Comparison of ENCODE assay signal across 19 mouse cellular contexts in the genomic region with DNA sequence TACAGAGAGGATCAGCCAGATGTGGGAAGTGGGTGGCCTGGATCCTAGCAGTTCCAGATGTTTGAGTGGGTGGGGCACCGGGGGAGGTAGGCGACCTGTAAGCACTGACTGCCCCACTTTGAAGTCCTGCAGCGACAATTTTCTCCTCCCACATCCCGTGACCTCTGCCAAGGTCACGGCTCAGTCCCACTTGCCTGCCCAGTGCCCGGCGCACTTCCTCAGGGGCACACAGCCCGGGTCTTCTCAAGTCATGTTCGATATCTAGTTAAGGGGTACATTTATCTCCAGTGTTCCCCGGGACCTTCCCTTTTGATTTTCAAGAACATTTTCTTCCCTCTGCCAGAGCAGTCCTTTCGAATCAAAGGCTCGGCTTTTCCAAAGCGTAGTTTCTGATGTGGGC. TPM values are rescaled to one million over a fixed set of nuclear protein-coding genes. Genes with fewer than 3 reads are reported as not detected.
DNase-seq lines count a peak whose midpoint lies in the region; ATAC-seq lines count a peak whose summit lies in the region.
"Had no signal": no experiment of that assay in that cellular context is flagged by ENCODE, and none has a peak within 500 bp of the region (broad histone marks: within the 10 kb centered on the region; RNA-seq: fewer than 3 reads in every experiment).

No protein-coding gene starts in this region.

- H3K27me3 ChIP-seq in heart, embryonic 14.5 days (ENCODE audit: control insufficient read depth, insufficient read depth, low read length), result no peaks in the 10 kb centered on the region
- H3K27me3 ChIP-seq: forebrain, embryonic 13.5 days; hindbrain, embryonic 13.5 days; intestine, embryonic 15.5 days; limb, embryonic 13.5 days had no signal

- H3K4me3 ChIP-seq in heart, embryonic 14.5 days (ENCODE audit: control insufficient read depth in 1 of 2, insufficient read depth in 1 of 2, low read depth in 1 of 2, low read length in 2 of 2), result peak overlapping the region; percentile 10 to 13; a peak in 1 of 4 replicates
- H3K4me3 ChIP-seq: forebrain, embryonic 13.5 days; hindbrain, embryonic 13.5 days; intestine, embryonic 15.5 days; limb, embryonic 13.5 days had no signal

- no peak for DNase-seq in heart, adult 18-20 months
- DNase-seq in ovary, adult 18-20 months (ENCODE audit: low spot score), result peak; percentile 54
- DNase-seq in ovary, postnatal 14 days (ENCODE audit: low spot score), result no peak
- peak; percentile 72 to 75 for DNase-seq in adrenal gland, postnatal 36 days
- no peak for DNase-seq in right cerebral cortex, postnatal 10 days (ENCODE audit: low spot score in 2 of 2)
- no peak for DNase-seq in layer of hippocampus, adult 11-12 months (ENCODE audit: low spot score)
- DNase-seq: cerebellum, adult 8-10 months; gastrocnemius, postnatal 25 days; layer of hippocampus, adult 9-11 months; right cerebral cortex, postnatal 25 days had no signal

- H3K36me3 ChIP-seq in heart, embryonic 14.5 days (ENCODE audit: control insufficient read depth, insufficient read depth, low read length), result no peaks in the 10 kb centered on the region
- H3K36me3 ChIP-seq: hindbrain, embryonic 13.5 days; intestine, embryonic 15.5 days; limb, embryonic 13.5 days had no signal

- H3K4me2 ChIP-seq in heart, embryonic 14.5 days (ENCODE audit: low read length), result peak overlapping the region; percentile 34
- H3K4me2 ChIP-seq: forebrain, embryonic 13.5 days; hindbrain, embryonic 13.5 days; intestine, embryonic 15.5 days; limb, embryonic 13.5 days had no signal

- 53% methylated on average over 13 of the region's 13 CpGs for WGBS in heart, embryonic 14.5 days

- peak overlapping the region; percentile 47 to 58; a peak in 3 of 4 replicates for H3K27ac ChIP-seq in heart, embryonic 14.5 days (replicated peaks in 1 of 2; ENCODE audit: control insufficient read depth in 1 of 2, insufficient read depth in 1 of 2, low read depth in 2 of 2, low read length in 2 of 2)
- H3K27ac ChIP-seq: forebrain, embryonic 13.5 days; hindbrain, embryonic 13.5 days; intestine, embryonic 15.5 days; limb, embryonic 13.5 days; liver, embryonic 14.5 days had no signal

- H3K9ac ChIP-seq in heart, embryonic 14.5 days (ENCODE audit: low read length), result peak overlapping the region; percentile 67
- H3K9ac ChIP-seq: forebrain, embryonic 13.5 days; hindbrain, embryonic 13.5 days; intestine, embryonic 15.5 days; limb, embryonic 13.5 days; liver, embryonic 14.5 days had no signal

- ATAC-seq in heart, embryonic 14.5 days (ENCODE audit: insufficient number of reproducible peaks, insufficient read depth, low FRiP score, low read depth), result no peak
- ATAC-seq: forebrain, embryonic 13.5 days; intestine, embryonic 15.5 days; midbrain, embryonic 16.5 days had no signal

- no peaks in the 10 kb centered on the region for H3K9me3 ChIP-seq in heart, embryonic 14.5 days (ENCODE audit: control insufficient read depth, low read length)
- H3K9me3 ChIP-seq: forebrain, embryonic 13.5 days; hindbrain, embryonic 13.5 days; intestine, embryonic 15.5 days; limb, embryonic 13.5 days had no signal

- H3K4me1 ChIP-seq in heart, embryonic 14.5 days (ENCODE audit: control insufficient read depth in 2 of 2, insufficient read depth in 2 of 2, low read length in 2 of 2), result peaks cover 33 to 44% of the 10 kb centered on the region in 2 experiments
- H3K4me1 ChIP-seq: forebrain, embryonic 13.5 days; hindbrain, embryonic 13.5 days had no signal

RNA-seq across cellular contexts. Expression of gene Spocd1, which starts 23.0 kb away (rescaled TPM):
- 0.24 and 0.47 TPM in 2 replicates for polyA plus RNA-seq in heart, embryonic 14.5 days (2014; fragmentation: Nextera tagmentation; extraction: Ambion mirVana)
- not detected for total RNA-seq in heart, adult 18-20 months (2021)
- total RNA-seq in adrenal gland, postnatal 36 days (2021), result 1 to 10 TPM in 1 of 2 experiments, under 1 TPM in 1; 0.86 to 1.3 TPM
- total RNA-seq: gastrocnemius, postnatal 25 days had no signal
- polyA plus RNA-seq: forebrain, embryonic 13.5 days; hindbrain, embryonic 13.5 days; intestine, embryonic 15.5 days; lung, embryonic 16.5 days; midbrain, embryonic 16.5 days; stomach, embryonic 16.5 days had no signal

Comparison
In these comparisons a context has a peak if more than half of its experiments do, and no peak if none do; other contexts are left out.
1. DNase-seq: peak in ovary, adult 18-20 months (single experiment) and adrenal gland, postnatal 36 days (2 of 2); none in heart, adult 18-20 months (0 of 2), ovary, postnatal 14 days (single experiment), right cerebral cortex, postnatal 10 days (0 of 2) and layer of hippocampus, adult 11-12 months (single experiment).